Mouse (Mus musculus) limb, embryonic 14.5 days (tissue): ENCODE measurements around the gene Ndufb4. TPM values are rescaled to one million over a fixed set of nuclear protein-coding genes. Genes with fewer than 3 reads are reported as not detected.

Source experiments
- ATAC-seq: fragments of 200-750 bp; cut with Nextera tagmentation; 2 replicates; pipeline ENCODE4 v1.8.0; 2017; ENCODE audit warnings: low read depth, moderate number of reproducible peaks, moderate TSS enrichment; ENCODE audit not compliant: low FRiP score
- DNase-seq: peaks from one replicate; pipeline ENCODE4 v3.0.0-alpha.2; 2015; ENCODE audit warnings: low spot score
- H3K27ac ChIP-seq: fragments of 300-500 bp; sonication (generic); replicated peaks from 2 replicates; pipeline ENCODE4 v1.5.1; 2014; ENCODE audit warnings: low read depth, mild to moderate bottlenecking, low read length, moderate library complexity, mixed read lengths
- H3K27me3 ChIP-seq: fragments of 300-500 bp; sonication (generic); 2 replicates; pipeline ENCODE4 v1.6.1; 2014; ENCODE audit warnings: low read length, mixed read lengths; ENCODE audit not compliant: control insufficient read depth, insufficient read depth
- H3K36me3 ChIP-seq: fragments of 300-500 bp; sonication (generic); 2 replicates; pipeline ENCODE4 v1.6.1; 2014; ENCODE audit warnings: mild to moderate bottlenecking, low read length, moderate library complexity, mixed read lengths; ENCODE audit not compliant: control insufficient read depth, insufficient read depth
- H3K4me1 ChIP-seq: fragments of 300-500 bp; sonication (generic); 2 replicates; pipeline ENCODE4 v1.6.1; 2014; ENCODE audit warnings: antibody characterized with exemption, low read length, mixed read lengths; ENCODE audit not compliant: control insufficient read depth, insufficient read depth
- H3K4me2 ChIP-seq: fragments of 300-500 bp; sonication (generic); replicated peaks from 2 replicates; pipeline ENCODE4 v1.6.1; 2014; ENCODE audit warnings: low read depth, mild to moderate bottlenecking, low read length, moderate library complexity; ENCODE audit not compliant: severe bottlenecking
- H3K4me3 ChIP-seq: fragments of 300-500 bp; sonication (generic); replicated peaks from 2 replicates; pipeline ENCODE4 v1.5.1; 2014; ENCODE audit warnings: low read length
- H3K9ac ChIP-seq: fragments of 300-500 bp; sonication (generic); 2 replicates; pipeline ENCODE4 v1.6.1; 2014; ENCODE audit warnings: mild to moderate bottlenecking, low read depth, low read length, moderate library complexity; ENCODE audit not compliant: severe bottlenecking
- H3K9me3 ChIP-seq: fragments of 300-500 bp; sonication (generic); 2 replicates; pipeline ENCODE4 v1.6.1; 2016; ENCODE audit warnings: low read length; ENCODE audit not compliant: control insufficient read depth
- POLR2A ChIP-seq: fragments of 200-500 bp; IDR thresholded peaks from 2 replicates; pipeline ENCODE4 v1.8.0; 2012; ENCODE audit warnings: inconsistent platforms, mild to moderate bottlenecking, moderate library complexity, borderline replicate concordance; ENCODE audit not compliant: insufficient read depth, insufficient read length; ENCODE audit errors: extremely low read depth
- WGBS: fragments of 180-500 bp; shearing (Covaris S2); extraction: QIAGEN DNeasy Blood & Tissue Kit; methylation state at CpG from one replicate; pipeline ENCODE4 v1.1.7; 2014; 5-methylcytosine and 5-hydroxymethylcytosine counted together
- polyA plus RNA-seq, 2 experiments: library from polyadenylated mRNA; depleted of rRNA in 1 of 2; stranded (reverse) in 1 of 2; unstranded in 1 of 2; fragments of >200 nt; fragmentation: Nextera tagmentation in 1 of 2; extraction: Ambion mirVana in 1 of 2; gene quantifications; 2 replicates each; pipeline versions ENCODE4 v1.2.1 to v1.2.3; 2012 to 2014

Gene Ndufb4
- polyA plus RNA-seq, 2 experiments, result 54.9 to 56.3 TPM

GRCm38 (mm10) chr16:37676677-37677072, 22.4 kb upstream of the Ndufb4 start:
- Histone ChIP-seq H3K36me3 (no peaks in the 10 kb centered on the region), H3K27ac (no peak overlapping the region), H3K4me3 (no peak overlapping the region), H3K9ac (no peak overlapping the region), H3K4me2 (no peak overlapping the region), H3K9me3 (no peaks in the 10 kb centered on the region), H3K27me3 (no peaks in the 10 kb centered on the region), H3K4me1 (peaks cover 2% of the 10 kb centered on the region; the same call in 1 of the 2 replicates)
- TF ChIP-seq POLR2A, result no peak
- 38% methylated on average over 4 of the region's 4 CpGs for WGBS
- DNase-seq (no peak), ATAC-seq (no peak)

GRCm38 (mm10) chr16:37676024-37676676, 21.9 kb upstream of the Ndufb4 start:
- Histone ChIP-seq H3K9me3 (no peaks in the 10 kb centered on the region), H3K4me3 (no peak overlapping the region), H3K27ac (no peak overlapping the region), H3K9ac (0 out of 2 replicates have a peak overlapping the region, but pooled peaks have one; percentile 21), H3K27me3 (no peaks in the 10 kb centered on the region), H3K4me1 (peaks cover 2% of the 10 kb centered on the region; the same call in 1 of the 2 replicates), H3K36me3 (no peaks in the 10 kb centered on the region), H3K4me2 (peak overlapping the region; percentile 13; the same call in 1 of the 2 replicates)
- DNase-seq, result no peak
- WGBS, result 44% methylated on average over 17 of the region's 17 CpGs
- no peak for ATAC-seq
- no peak for TF ChIP-seq POLR2A

- 87% methylated on average over 5 of the region's 5 CpGs for WGBS
- no peak overlapping the region for H3K9ac ChIP-seq
- H3K4me1 ChIP-seq, result peaks cover 2% of the 10 kb centered on the region; the same call in 1 of the 2 replicates
- H3K27ac ChIP-seq, result no peak overlapping the region
- H3K4me2 ChIP-seq, result no peak overlapping the region
- no peak for TF ChIP-seq POLR2A
- ATAC-seq, result no peak
- DNase-seq, result no peak
- no peaks in the 10 kb centered on the region for H3K27me3 ChIP-seq
- H3K4me3 ChIP-seq, result no peak overlapping the region
- H3K9me3 ChIP-seq, result no peaks in the 10 kb centered on the region
- no peaks in the 10 kb centered on the region for H3K36me3 ChIP-seq
Measured at GRCm38 (mm10) chr16:37675326-37675725, 21.1 kb upstream of the Ndufb4 start.

DNA sequence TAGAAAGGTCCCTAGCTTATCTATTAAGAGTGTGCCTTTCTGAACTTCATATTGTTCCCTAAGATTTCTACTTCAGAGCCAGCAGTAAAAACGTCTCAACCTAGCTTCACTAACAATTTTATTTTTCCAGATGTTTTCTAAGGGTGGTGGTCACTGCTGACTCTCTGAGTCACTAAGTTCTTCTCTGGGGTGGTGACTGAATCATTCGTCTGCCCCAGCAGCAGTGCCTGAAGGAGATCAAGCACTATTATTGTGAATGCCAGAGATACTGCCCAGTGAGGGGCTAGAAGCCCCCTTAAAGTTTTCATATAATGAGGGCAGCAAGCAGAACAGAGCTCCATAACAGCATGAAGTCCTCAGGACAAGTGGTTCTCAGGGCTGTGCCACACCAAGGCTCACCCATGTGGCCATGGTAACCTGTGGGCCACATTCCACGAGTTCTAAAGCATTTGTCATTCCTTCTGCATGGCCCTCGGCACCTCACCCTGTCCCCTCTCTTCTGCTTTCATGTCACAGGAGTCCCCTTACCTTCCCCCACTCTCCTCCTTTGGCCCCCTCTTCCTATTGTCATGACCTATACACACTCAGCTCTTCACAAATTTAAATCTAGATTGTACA, 16.5 kb upstream of the Ndufb4 start:
- WGBS, result 24% methylated on average over 4 of the region's 4 CpGs
- no peak overlapping the region for H3K9ac ChIP-seq
- no peak overlapping the region for H3K4me2 ChIP-seq

GRCm38 (mm10) chr16:37665394-37665935, 11.2 kb upstream of the Ndufb4 start:
- ATAC-seq, result no peak
- H3K27me3 ChIP-seq, result no peaks in the 10 kb centered on the region
- no peak overlapping the region for H3K27ac ChIP-seq
- no peak overlapping the region for H3K9ac ChIP-seq
- no peak overlapping the region for H3K4me3 ChIP-seq
- H3K36me3 ChIP-seq, result no peaks in the 10 kb centered on the region
- H3K4me2 ChIP-seq, result no peak overlapping the region
- H3K4me1 ChIP-seq, result no peaks in the 10 kb centered on the region
- DNase-seq, result no peak
- no peak for TF ChIP-seq POLR2A
- WGBS, result 62% methylated on average over 5 of the region's 5 CpGs
- H3K9me3 ChIP-seq, result no peaks in the 10 kb centered on the region

More for the DNA sequence above, 16.5 kb upstream of the Ndufb4 start:
- no peaks in the 10 kb centered on the region for H3K9me3 ChIP-seq
- no peaks in the 10 kb centered on the region for H3K27me3 ChIP-seq
- H3K36me3 ChIP-seq, result no peaks in the 10 kb centered on the region
- no peak for DNase-seq
- no peak overlapping the region for H3K4me3 ChIP-seq
- no peak overlapping the region for H3K27ac ChIP-seq
- no peak for TF ChIP-seq POLR2A
- no peaks in the 10 kb centered on the region for H3K4me1 ChIP-seq
- no peak for ATAC-seq
